Mouse (Mus musculus) CD8-positive naive resting alpha-beta T cell, adult 2 months (primary cell): Measurements from ENCODE around the gene Lrit3.

ENCODE experiments used
- DNase-seq, 2 experiments: peaks; one replicate each; pipeline ENCODE4 v3.0.0; 2022; ENCODE audit warnings: low read depth in 2 of 2, low spot score in 2 of 2

Gene Lrit3

GRCm38 (mm10) chr3:129803765-129804164 is at the start of gene Lrit3:
Gene Lrit3 (minus strand): TSS chr3:129804030.
- no peak for DNase-seq

GRCm38 (mm10) chr3:129846846-129847245 is 43.0 kb upstream of the Lrit3 start:
- no peak for DNase-seq

- DNase-seq, result no peak
Observed at GRCm38 (mm10) chr3:129845868-129846267, 42.0 kb upstream of the Lrit3 start.

- DNase-seq, result no peak
Observed at GRCm38 (mm10) chr3:129838017-129838416, 34.2 kb upstream of the Lrit3 start.

- no peak for DNase-seq
Observed at GRCm38 (mm10) chr3:129836965-129837364, 33.1 kb upstream of the Lrit3 start.

GRCm38 (mm10) chr3:129836051-129836697 is 32.3 kb upstream of the Lrit3 start:
- no peak for DNase-seq

GRCm38 (mm10) chr3:129835388-129835934 is 31.6 kb upstream of the Lrit3 start, which contains the start of gene Cfi:
Gene Cfi (plus strand): TSS chr3:129835884.
- DNase-seq, result no peak

- DNase-seq, result peak; percentile 90 to 95
Observed at GRCm38 (mm10) chr3:129831035-129831568, 27.3 kb upstream of the Lrit3 start, which contains the start of gene Gar1. Gene Gar1 (minus strand): TSS chr3:129831396.

- peak; percentile 52 to 55 for DNase-seq
Observed at GRCm38 (mm10) chr3:129830626-129831025, 26.8 kb upstream of the Lrit3 start.

GRCm38 (mm10) chr3:129827691-129828090 is 23.9 kb upstream of the Lrit3 start:
- no peak for DNase-seq

- no peak for DNase-seq
Observed at GRCm38 (mm10) chr3:129826691-129827090, 22.9 kb upstream of the Lrit3 start.

- DNase-seq, result no peak
Observed at GRCm38 (mm10) chr3:129824891-129825290, 21.1 kb upstream of the Lrit3 start.

- DNase-seq, result no peak
Observed at GRCm38 (mm10) chr3:129824146-129824545, 20.3 kb upstream of the Lrit3 start.

GRCm38 (mm10) chr3:129823293-129823692 is 19.5 kb upstream of the Lrit3 start:
- DNase-seq, result peak in 1 of 2 experiments; percentile 37

- no peak for DNase-seq
Observed at GRCm38 (mm10) chr3:129822206-129822775, 18.5 kb upstream of the Lrit3 start, which contains the start of gene Rrh. Gene Rrh (minus strand): TSS chr3:129822587.

GRCm38 (mm10) chr3:129821736-129822135 is 17.9 kb upstream of the Lrit3 start:
- DNase-seq, result no peak

GRCm38 (mm10) chr3:129820847-129821246 is 17.0 kb upstream of the Lrit3 start:
- DNase-seq, result no peak

- no peak for DNase-seq
Observed at GRCm38 (mm10) chr3:129799011-129799410, 4.8 kb downstream of the Lrit3 start.

- DNase-seq, result no peak
Observed at GRCm38 (mm10) chr3:129798551-129798950, 5.3 kb downstream of the Lrit3 start.

GRCm38 (mm10) chr3:129797341-129797740 is 6.5 kb downstream of the Lrit3 start:
- no peak for DNase-seq

GRCm38 (mm10) chr3:129793801-129794200 is 10.0 kb downstream of the Lrit3 start:
- no peak for DNase-seq

- no peak for DNase-seq
Observed at GRCm38 (mm10) chr3:129782746-129783145, 21.1 kb downstream of the Lrit3 start.
